Comparison of ENCODE assay signal across 9 mouse cellular contexts in genomic region chr16:17759344-17759773, GRCm38 (mm10). TPM values are rescaled to one million over a fixed set of nuclear protein-coding genes. Genes with fewer than 3 reads are reported as not detected.
DNase-seq lines count a peak whose midpoint lies in the region; ATAC-seq and TF ChIP-seq lines count a peak whose summit lies in the region.
"Had no signal": no experiment of that assay in that cellular context is flagged by ENCODE, and none has a peak within 500 bp of the region (broad histone marks: within the 10 kb centered on the region; RNA-seq: fewer than 3 reads in every experiment).

Klhl22 (plus strand) TSS chr16:17759618.

- TF ChIP-seq POLR2A in brain, embryonic 14.5 days (IDR thresholded peaks at IDR 0.05; ENCODE audit: borderline replicate concordance, extremely low read depth, insufficient read depth, insufficient read length, poor library complexity, severe bottlenecking), result peak; percentile 84

- no peaks in the 10 kb centered on the region for H3K9me3 ChIP-seq in heart, embryonic 12.5 days (replicated peaks)
- H3K9me3 ChIP-seq in kidney, embryonic 16.5 days (ENCODE audit: low read length), result no peaks in the 10 kb centered on the region

- peak within 1 kb of the TSS; percentile 81 for H3K4me3 ChIP-seq in heart, embryonic 12.5 days
- peak within 1 kb of the TSS; percentile 64 for H3K4me3 ChIP-seq in kidney, embryonic 16.5 days (ENCODE audit: low read length)

- peaks cover 30% of the 10 kb centered on the region for H3K4me1 ChIP-seq in heart, embryonic 12.5 days (replicated peaks)
- H3K4me1 ChIP-seq in kidney, embryonic 16.5 days (ENCODE audit: insufficient read depth, low read length), result peaks cover 19% of the 10 kb centered on the region

- peak within 1 kb of the TSS; percentile 95 for H3K9ac ChIP-seq in heart, embryonic 12.5 days
- H3K9ac ChIP-seq in kidney, embryonic 16.5 days (replicated peaks; ENCODE audit: low read length), result peak within 1 kb of the TSS; percentile 89

- no peak for TF ChIP-seq CTCF in brain, embryonic 14.5 days (IDR thresholded peaks at IDR 0.05; ENCODE audit: borderline replicate concordance, extremely low read depth, insufficient read depth, insufficient read length)

- H3K36me3 ChIP-seq in heart, embryonic 12.5 days, result peaks cover 3% of the 10 kb centered on the region
- H3K36me3 ChIP-seq in kidney, embryonic 16.5 days (ENCODE audit: insufficient read depth, low read length), result 0 out of 2 replicates have a peak, but pooled peaks cover 2% of the 10 kb centered on the region
- H3K36me3 ChIP-seq: G1E had no signal

- peak within 1 kb of the TSS; percentile 98 for H3K4me2 ChIP-seq in heart, embryonic 12.5 days
- H3K4me2 ChIP-seq in kidney, embryonic 16.5 days (replicated peaks; ENCODE audit: low read depth, low read length), result peak within 1 kb of the TSS; percentile 92

- peak within 1 kb of the TSS; percentile 76 for H3K27ac ChIP-seq in heart, embryonic 12.5 days (ENCODE audit: poor library complexity, severe bottlenecking)
- peak within 1 kb of the TSS; percentile 58; the same call in 1 of the 2 replicates for H3K27ac ChIP-seq in kidney, embryonic 16.5 days (ENCODE audit: low read length)

- 2% methylated on average over 28 of the region's 28 CpGs for WGBS in heart, embryonic 12.5 days
- WGBS in kidney, embryonic 16.5 days, result 2% methylated on average over 13 of the region's 28 CpGs

- peak; percentile 90 to 91 for DNase-seq in B cell, adult 2 months
- peak; percentile 96 for DNase-seq in brain, embryonic 14.5 days (ENCODE audit: low read depth)
- peak; percentile 90 for DNase-seq in liver
- DNase-seq in spleen, postnatal 36 days (ENCODE audit: low spot score in 2 of 2), result peak; percentile 89

- no peaks in the 10 kb centered on the region for H3K27me3 ChIP-seq in heart, embryonic 12.5 days (replicated peaks)
- H3K27me3 ChIP-seq in kidney, embryonic 16.5 days (ENCODE audit: insufficient read depth, low read length), result no peaks in the 10 kb centered on the region

- ATAC-seq in erythroid progenitor cell, adult 5-6 weeks (replicated peaks; ENCODE audit: low FRiP score, poor library complexity, severe bottlenecking), result peak; percentile 81
- ATAC-seq in heart, embryonic 12.5 days (ENCODE audit: insufficient number of reproducible peaks, low FRiP score), result peak; percentile 95
- ATAC-seq in kidney, embryonic 16.5 days (ENCODE audit: low FRiP score, low TSS enrichment), result peak; percentile 93
- ATAC-seq in monocyte, adult 5-6 weeks (replicated peaks; ENCODE audit: insufficient number of reproducible peaks, low FRiP score, low TSS enrichment, poor library complexity, severe bottlenecking), result peak; percentile 72

RNA-seq across cellular contexts. Expression of gene Klhl22, which starts in this region (rescaled TPM):
- 109 and 116 TPM in 2 replicates for polyA plus RNA-seq in brain, embryonic 14.5 days (2012; rRNA removed)
- 4.2 and 5.4 TPM in 2 replicates for total RNA-seq in erythroid progenitor cell, adult 5-6 weeks (2015; ENCODE audit: low replicate concordance)
- total RNA-seq in erythroid progenitor cell, adult 5-6 weeks (2017; ENCODE audit: low replicate concordance), result 3.7 and 3.9 TPM in 2 replicates
- polyA plus RNA-seq in heart, embryonic 12.5 days (2016; fragmentation: Nextera tagmentation; extraction: Ambion mirVana), result 42.7 and 44.4 TPM in 2 replicates
- 69.8 and 72.0 TPM in 2 replicates for polyA plus RNA-seq in kidney, embryonic 16.5 days (2015; fragmentation: Nextera tagmentation; extraction: Ambion mirVana)
- total RNA-seq in monocyte, adult 5-6 weeks (2017), result 5.0 to 8.2 TPM (median 6.7 TPM) in 3 replicates
- polyA plus RNA-seq: G1E had no signal

Comparison
In these comparisons a context has a peak if more than half of its experiments do, and no peak if none do; other contexts are left out.
1. Peak in every context shown above with its lines: DNase-seq, ATAC-seq, H3K4me3 ChIP-seq and H3K27ac ChIP-seq.